Comparison of ENCODE assay signal across 8 mouse cellular contexts in the genomic region with DNA sequence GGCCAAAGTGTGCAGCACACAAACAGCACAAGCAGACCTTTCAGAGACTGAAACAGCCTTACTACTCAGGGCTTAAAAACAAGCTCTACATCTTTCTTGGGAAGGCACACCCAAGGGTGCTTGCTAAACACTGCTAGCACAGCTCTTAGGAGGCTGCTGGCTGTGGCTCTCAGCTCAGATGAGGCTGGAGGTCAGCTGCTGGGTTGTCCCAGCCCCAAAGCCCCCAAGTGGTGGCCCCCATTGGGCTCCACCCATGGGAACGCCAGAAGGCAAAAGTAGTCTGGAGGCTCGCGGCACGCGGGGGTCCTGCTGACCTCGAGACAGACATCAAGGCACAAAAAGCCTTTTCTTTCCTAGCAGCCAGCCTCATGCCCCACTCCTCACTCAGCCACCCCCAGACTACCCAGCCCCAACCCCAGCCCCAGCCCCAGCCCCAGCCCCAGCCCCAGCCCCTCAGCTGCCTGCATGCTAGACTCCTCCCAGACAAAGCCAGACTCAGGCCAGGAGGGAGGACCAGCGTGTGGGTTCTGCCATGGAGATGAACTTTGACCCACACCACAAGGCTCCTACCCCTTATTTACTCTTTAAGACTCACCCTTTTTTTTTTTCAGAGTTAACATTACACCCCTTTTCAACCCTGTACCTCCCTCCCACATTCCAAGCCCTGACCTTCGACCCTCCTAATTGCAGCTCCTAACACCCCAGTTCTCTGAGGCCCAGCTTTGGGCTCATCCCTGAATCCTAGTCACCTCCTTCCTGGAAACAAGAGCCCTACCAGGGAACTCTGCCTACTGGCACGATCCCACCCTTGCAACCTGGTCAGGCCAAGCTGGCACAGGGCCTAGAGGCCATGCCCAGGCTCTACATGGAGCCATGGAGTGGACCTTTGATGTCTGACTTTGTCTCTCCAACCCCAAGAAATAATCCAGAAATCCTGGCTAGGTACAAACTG. TPM values are rescaled to one million over a fixed set of nuclear protein-coding genes. Genes with fewer than 3 reads are reported as not detected.
A peak's percentile ranks its signal among the peaks of the same experiment; 100 is the strongest.
DNase-seq lines count a peak whose midpoint lies in the region; ATAC-seq lines count a peak whose summit lies in the region.

No protein-coding gene starts in this region.

- H3K9ac ChIP-seq in lung, embryonic 16.5 days (ENCODE audit: low read length), result peak overlapping the region; percentile 16; the same call in 1 of the 2 replicates
- no peak overlapping the region for H3K9ac ChIP-seq in embryonic facial prominence, embryonic 15.5 days
- no peak overlapping the region for H3K9ac ChIP-seq in kidney, embryonic 15.5 days
- 0 out of 2 replicates have a peak overlapping the region, but pooled peaks have one; percentile 33 for H3K9ac ChIP-seq in neural tube, embryonic 12.5 days

- no peak overlapping the region for H3K4me2 ChIP-seq in lung, embryonic 16.5 days (ENCODE audit: low read depth, low read length)
- no peak overlapping the region for H3K4me2 ChIP-seq in embryonic facial prominence, embryonic 15.5 days (replicated peaks)
- H3K4me2 ChIP-seq in kidney, embryonic 15.5 days, result 0 out of 2 replicates have a peak overlapping the region, but pooled peaks have one; percentile 47
- 0 out of 2 replicates have a peak overlapping the region, but pooled peaks have one; percentile 1 for H3K4me2 ChIP-seq in neural tube, embryonic 12.5 days (replicated peaks)

- peaks cover 71% of the 10 kb centered on the region for H3K4me1 ChIP-seq in lung, embryonic 16.5 days (replicated peaks; ENCODE audit: control insufficient read depth, insufficient read depth, low read length)
- peaks cover 57% of the 10 kb centered on the region for H3K4me1 ChIP-seq in embryonic facial prominence, embryonic 15.5 days
- peaks cover 87% of the 10 kb centered on the region for H3K4me1 ChIP-seq in kidney, embryonic 15.5 days
- H3K4me1 ChIP-seq in neural tube, embryonic 12.5 days, result peaks cover 71% of the 10 kb centered on the region

- no peak for DNase-seq in lung, postnatal 36 days
- DNase-seq in urinary bladder, postnatal 36 days (ENCODE audit: low spot score in 2 of 2), result no peak
- DNase-seq in frontal cortex, postnatal 10 days (ENCODE audit: low spot score in 2 of 2), result no peak
- DNase-seq in thymus, postnatal 14 days, result no peak

- 31% methylated on average over 9 of the region's 9 CpGs for WGBS in lung, embryonic 16.5 days
- WGBS in embryonic facial prominence, embryonic 15.5 days, result 33% methylated on average over 9 of the region's 9 CpGs
- 10% methylated on average over 9 of the region's 9 CpGs for WGBS in kidney, embryonic 15.5 days
- 6% methylated on average over 9 of the region's 9 CpGs for WGBS in neural tube, embryonic 12.5 days

- no peaks in the 10 kb centered on the region for H3K9me3 ChIP-seq in lung, embryonic 16.5 days (ENCODE audit: control insufficient read depth, low read length)
- H3K9me3 ChIP-seq in embryonic facial prominence, embryonic 15.5 days (replicated peaks), result no peaks in the 10 kb centered on the region
- no peaks in the 10 kb centered on the region for H3K9me3 ChIP-seq in kidney, embryonic 15.5 days (replicated peaks)
- no peaks in the 10 kb centered on the region for H3K9me3 ChIP-seq in neural tube, embryonic 12.5 days

- H3K4me3 ChIP-seq in lung, embryonic 16.5 days (ENCODE audit: low read length), result no peak overlapping the region
- H3K4me3 ChIP-seq in embryonic facial prominence, embryonic 15.5 days (replicated peaks), result no peak overlapping the region
- H3K4me3 ChIP-seq in kidney, embryonic 15.5 days (replicated peaks), result no peak overlapping the region
- H3K4me3 ChIP-seq in neural tube, embryonic 12.5 days, result no peak overlapping the region

- peak overlapping the region; percentile 96 for H3K27ac ChIP-seq in lung, embryonic 16.5 days (ENCODE audit: low read length)
- peak overlapping the region; percentile 39; the same call in 1 of the 2 replicates for H3K27ac ChIP-seq in embryonic facial prominence, embryonic 15.5 days (replicated peaks)
- peak overlapping the region; percentile 93 for H3K27ac ChIP-seq in kidney, embryonic 15.5 days
- H3K27ac ChIP-seq in neural tube, embryonic 12.5 days, result peak overlapping the region; percentile 43; the same call in 1 of the 2 replicates

- H3K27me3 ChIP-seq in lung, embryonic 16.5 days (ENCODE audit: control insufficient read depth, insufficient read depth, low read depth, low read length), result no peaks in the 10 kb centered on the region
- no peaks in the 10 kb centered on the region for H3K27me3 ChIP-seq in embryonic facial prominence, embryonic 15.5 days
- H3K27me3 ChIP-seq in kidney, embryonic 15.5 days, result no peaks in the 10 kb centered on the region
- H3K27me3 ChIP-seq in neural tube, embryonic 12.5 days (replicated peaks), result no peaks in the 10 kb centered on the region

- ATAC-seq in lung, embryonic 16.5 days (ENCODE audit: low read depth), result no peak
- ATAC-seq in embryonic facial prominence, embryonic 15.5 days (ENCODE audit: insufficient number of reproducible peaks, low FRiP score, low TSS enrichment, low read depth), result no peak
- 0 out of 2 replicates have a peak, but pooled peaks have one; percentile 31 for ATAC-seq in kidney, embryonic 15.5 days (replicated peaks; ENCODE audit: low FRiP score)
- peak; percentile 32; the same call in 1 of the 2 replicates for ATAC-seq in neural tube, embryonic 12.5 days (ENCODE audit: low FRiP score, low read depth)

- H3K36me3 ChIP-seq in lung, embryonic 16.5 days (ENCODE audit: control insufficient read depth, insufficient read depth, low read length), result no peaks in the 10 kb centered on the region
- peaks cover 30% of the 10 kb centered on the region for H3K36me3 ChIP-seq in embryonic facial prominence, embryonic 15.5 days
- H3K36me3 ChIP-seq in kidney, embryonic 15.5 days, result peaks cover 22% of the 10 kb centered on the region
- peaks cover 47% of the 10 kb centered on the region for H3K36me3 ChIP-seq in neural tube, embryonic 12.5 days

RNA-seq across cellular contexts. Expression of a gene that starts 57.4 kb away (rescaled TPM):
- not detected in 2 replicates for polyA plus RNA-seq in lung, embryonic 16.5 days (2015; fragmentation: Nextera tagmentation; extraction: Ambion mirVana)
- not detected in 2 replicates for polyA plus RNA-seq in embryonic facial prominence, embryonic 15.5 days (2015; fragmentation: Nextera tagmentation; extraction: Ambion mirVana)
- polyA plus RNA-seq in kidney, embryonic 15.5 days (2015; fragmentation: Nextera tagmentation; extraction: Ambion mirVana), result not detected in 2 replicates
- not detected in 2 replicates for polyA plus RNA-seq in neural tube, embryonic 12.5 days (2016; fragmentation: Nextera tagmentation; extraction: Ambion mirVana)

Comparison
In these comparisons a context has a peak if more than half of its experiments do, and no peak if none do; other contexts are left out.
1. ATAC-seq: peak in kidney, embryonic 15.5 days (single experiment) and neural tube, embryonic 12.5 days (single experiment); none in lung, embryonic 16.5 days (single experiment) and embryonic facial prominence, embryonic 15.5 days (single experiment).
2. H3K27ac ChIP-seq: peak in every context shown above with its lines; median percentile 96 in lung, embryonic 16.5 days; 93 in kidney, embryonic 15.5 days; 43 in neural tube, embryonic 12.5 days; 39 in embryonic facial prominence, embryonic 15.5 days.
3. H3K4me2 ChIP-seq: peak in kidney, embryonic 15.5 days (single experiment) and neural tube, embryonic 12.5 days (single experiment); none in lung, embryonic 16.5 days (single experiment) and embryonic facial prominence, embryonic 15.5 days (single experiment).
4. H3K9ac ChIP-seq: peak in lung, embryonic 16.5 days (single experiment) and neural tube, embryonic 12.5 days (single experiment); none in embryonic facial prominence, embryonic 15.5 days (single experiment) and kidney, embryonic 15.5 days (single experiment).